Mouse (Mus musculus) lung, adult 2 months (tissue): ENCODE results near the gene Baz2b. TPM values are rescaled to one million over a fixed set of nuclear protein-coding genes. Genes with fewer than 3 reads are reported as not detected.

Source experiments
- DNase-seq: peaks from one replicate; pipeline ENCODE4 v3.0.0; 2022
- H3K4me1 ChIP-seq: fragments of 200-500 bp; 2 replicates; pipeline ENCODE4 v1.6.1; 2011; ENCODE audit warnings: low read length; ENCODE audit not compliant: control insufficient read depth, insufficient read depth
- H3K4me3 ChIP-seq: fragments of 200-500 bp; replicated peaks from 2 replicates; pipeline ENCODE3; 2011; ENCODE audit warnings: low read depth, mild to moderate bottlenecking, control low read depth, low read length; ENCODE audit errors: extremely low read depth
- CTCF ChIP-seq: fragments of 200-500 bp; IDR thresholded peaks from 2 replicates; pipeline ENCODE4 v1.5.1; 2011; ENCODE audit warnings: mild to moderate bottlenecking, low read length, control low read depth; ENCODE audit not compliant: insufficient read depth
- POLR2A ChIP-seq: fragments of 200-500 bp; IDR thresholded peaks from 2 replicates; pipeline ENCODE4 v1.6.1; 2011; ENCODE audit warnings: low read depth, mild to moderate bottlenecking, control low read depth, low read length, borderline replicate concordance; ENCODE audit errors: extremely low read depth
- WGBS: fragments of 180-500 bp; shearing (Covaris S2); methylation state at CpG from one replicate; pipeline ENCODE4 v1.1.7; 2018; 5-methylcytosine and 5-hydroxymethylcytosine counted together
- polyA plus RNA-seq: library from polyadenylated mRNA; depleted of rRNA; stranded (reverse); fragments of >200 nt; gene quantifications from 2 replicates; pipeline ENCODE4 v1.2.3, GENCODE M21; 2012

Baz2b gene
- polyA plus RNA-seq, 1 experiment = 21.9 TPM

DNA sequence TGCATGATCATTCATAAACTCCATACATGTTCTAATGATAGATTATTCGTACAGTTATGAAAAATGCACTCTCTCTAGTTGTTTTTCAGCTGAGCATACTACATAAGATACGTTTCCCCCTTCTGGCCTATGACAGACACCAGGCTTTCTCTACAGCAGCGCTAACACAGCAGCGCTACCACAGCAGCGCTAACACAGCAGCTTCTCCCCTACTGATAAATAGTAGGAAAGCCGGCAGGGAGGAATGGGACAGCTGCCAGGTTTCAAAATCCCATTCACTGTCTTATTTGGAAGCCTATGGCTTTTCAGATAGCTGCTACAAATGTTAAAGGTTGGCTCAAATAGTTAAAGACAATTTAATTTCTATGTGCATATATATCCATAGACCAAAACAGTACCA lies 251.1 kb downstream of the Baz2b start:
- DNase-seq = no peak
- WGBS = 59% methylated on average over 6 of the region's 6 CpGs
- no peaks in the 10 kb centered on the region for H3K4me1 ChIP-seq

DNA sequence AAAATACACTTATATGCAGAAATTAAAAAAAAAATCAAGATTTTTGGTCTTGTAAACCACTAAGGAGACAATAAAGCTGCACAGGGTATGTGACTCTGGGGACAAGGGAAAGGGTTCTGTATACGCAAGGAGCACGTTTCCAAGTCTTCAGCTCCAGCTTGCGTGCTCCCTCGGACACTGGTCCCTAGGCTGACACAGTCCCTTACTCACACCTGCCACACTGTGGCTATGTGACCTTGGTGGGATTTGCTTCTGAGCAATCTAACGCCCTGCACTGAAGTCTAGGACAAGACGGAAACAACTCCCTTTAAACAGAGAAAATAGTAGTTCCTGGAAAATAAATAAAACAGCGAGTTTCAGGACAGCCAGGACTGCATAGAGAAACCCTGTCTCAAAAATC lies 253.7 kb downstream of the Baz2b start:
- 88% methylated on average over 7 of the region's 7 CpGs for WGBS
- DNase-seq = no peak
- no peak for TF ChIP-seq POLR2A
- TF ChIP-seq CTCF = no peak
- H3K4me1 ChIP-seq = no peaks in the 10 kb centered on the region
- H3K4me3 ChIP-seq = no peak overlapping the region

More for the DNA sequence above, 251.1 kb downstream of the Baz2b start:
- no peak for TF ChIP-seq POLR2A
- no peak for TF ChIP-seq CTCF
- no peak overlapping the region for H3K4me3 ChIP-seq

DNA sequence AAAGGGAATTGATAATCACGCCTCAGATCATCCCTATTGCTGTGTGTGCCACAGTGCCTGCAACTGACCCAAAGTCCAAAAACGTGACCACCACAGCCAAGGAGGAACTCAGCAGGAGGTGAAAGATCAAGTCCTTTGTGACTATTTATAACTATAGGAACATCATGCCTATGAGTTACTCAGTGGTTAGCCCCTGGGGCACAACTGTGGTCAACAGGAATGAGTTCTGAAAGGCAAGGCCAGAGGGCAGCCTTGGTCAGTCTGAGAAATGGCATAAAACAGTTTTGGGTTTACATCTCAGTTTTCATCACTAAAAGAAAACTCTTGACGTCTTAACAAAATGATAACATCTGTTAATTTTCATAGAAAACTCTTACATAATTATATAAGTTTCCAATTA lies 254.8 kb downstream of the Baz2b start:
- no peaks in the 10 kb centered on the region for H3K4me1 ChIP-seq
- H3K4me3 ChIP-seq = no peak overlapping the region
- no peak for DNase-seq
- TF ChIP-seq CTCF (no peak), POLR2A (no peak)
- WGBS = 66% methylated on average over 3 of the region's 3 CpGs

DNA sequence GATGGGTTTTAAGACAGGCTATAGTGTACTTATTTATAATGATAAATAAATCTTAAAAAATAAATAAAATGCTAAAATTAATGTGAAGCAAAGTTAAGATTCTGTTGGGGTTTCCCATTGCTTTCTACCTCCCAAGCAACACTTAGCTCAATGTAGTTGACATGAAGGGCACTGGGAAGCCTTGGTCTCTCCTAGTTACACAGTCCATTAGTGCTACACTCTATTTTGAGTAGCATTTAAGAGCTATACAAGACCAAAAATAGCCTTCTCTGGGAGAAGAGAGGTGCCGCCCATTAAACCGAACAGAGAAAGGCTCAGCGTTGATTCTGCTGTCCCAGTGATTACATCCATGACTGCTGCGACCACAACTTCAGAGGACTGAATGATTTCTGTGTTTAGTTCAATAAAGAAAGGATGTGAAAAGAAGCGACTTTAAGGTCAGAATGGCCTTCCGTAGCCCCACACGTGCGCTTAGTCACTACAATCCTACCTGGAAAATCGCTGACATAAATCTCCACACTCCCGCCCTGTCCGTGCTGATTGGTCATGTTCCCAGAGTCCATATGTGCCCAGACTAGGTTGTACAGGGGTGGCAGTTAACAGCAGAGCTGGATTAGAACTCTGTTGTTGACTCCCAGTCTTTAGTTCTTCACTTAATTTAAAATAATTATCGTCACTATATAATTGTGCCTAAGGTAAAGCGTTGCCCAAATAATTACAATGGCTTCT lies 257.2 kb downstream of the Baz2b start:
- no peak overlapping the region for H3K4me3 ChIP-seq
- no peaks in the 10 kb centered on the region for H3K4me1 ChIP-seq
- no peak for TF ChIP-seq CTCF
- TF ChIP-seq POLR2A = no peak
- no peak for DNase-seq
- 89% methylated on average over 13 of the region's 13 CpGs for WGBS

DNA sequence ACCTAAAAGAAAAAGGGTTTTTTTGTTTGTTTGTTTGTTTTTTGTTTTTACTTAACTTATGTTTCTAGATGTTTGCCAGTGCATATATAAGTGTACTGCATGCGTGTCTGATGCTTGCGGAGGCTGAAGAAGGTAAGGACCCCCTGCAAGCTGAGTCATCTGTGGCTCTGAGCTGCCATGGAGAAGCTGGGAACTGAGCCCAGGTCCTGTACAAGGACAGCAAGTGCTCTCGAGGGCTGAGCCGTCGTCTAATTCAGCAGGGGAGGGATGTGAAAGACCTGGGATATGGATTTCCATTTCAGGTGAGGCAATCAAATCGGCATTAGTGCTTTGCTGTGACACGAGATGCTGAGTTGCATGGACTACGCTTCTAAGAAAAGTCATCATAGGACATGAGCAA lies 257.9 kb downstream of the Baz2b start:
- no peak for TF ChIP-seq POLR2A
- TF ChIP-seq CTCF = no peak
- no peak for DNase-seq
- Histone ChIP-seq H3K4me3 (no peak overlapping the region), H3K4me1 (no peaks in the 10 kb centered on the region)
- WGBS = 81% methylated on average over 8 of the region's 8 CpGs

DNA sequence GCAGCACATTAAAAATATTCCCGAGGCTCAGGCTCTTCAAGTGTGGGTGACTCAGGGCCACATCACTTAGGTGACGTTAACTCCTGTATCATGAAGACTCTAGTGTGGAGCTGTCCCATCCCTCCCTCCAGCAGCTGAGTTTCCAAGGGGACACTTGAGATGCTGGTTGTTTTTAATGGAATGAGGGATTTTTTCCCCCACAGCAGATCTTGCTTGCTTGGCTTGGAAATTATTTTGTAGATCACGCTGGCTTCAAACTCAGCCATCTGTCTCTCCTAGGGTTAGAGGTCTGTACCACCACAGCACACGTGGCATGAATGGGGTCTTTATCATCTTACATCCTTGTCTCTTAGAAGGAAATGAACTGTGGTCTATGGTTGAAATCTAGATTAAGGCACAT lies 258.5 kb downstream of the Baz2b start:
- WGBS = 81% methylated on average over 4 of the region's 4 CpGs
- no peak overlapping the region for H3K4me3 ChIP-seq
- no peak for DNase-seq
- no peak for TF ChIP-seq CTCF
- no peak for TF ChIP-seq POLR2A
- no peaks in the 10 kb centered on the region for H3K4me1 ChIP-seq

DNA sequence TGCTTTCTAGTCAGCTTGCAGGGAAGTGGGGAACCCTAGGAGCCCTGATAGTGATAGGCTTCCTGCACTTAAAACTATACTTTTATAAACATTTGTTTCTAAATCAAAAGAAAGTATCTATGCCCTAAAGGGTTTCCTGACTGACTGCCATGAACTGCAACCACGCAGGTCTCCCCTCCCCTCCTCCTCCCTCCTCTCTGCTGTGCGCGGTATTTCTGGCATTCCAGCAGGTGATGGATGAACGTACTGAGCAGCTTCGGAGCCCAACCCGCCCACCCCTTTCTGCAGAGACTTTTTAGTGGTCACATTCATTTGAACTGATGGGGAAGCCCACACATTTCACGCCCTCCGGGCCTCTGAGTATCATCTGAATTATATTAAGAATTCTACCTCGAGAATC lies 273.3 kb downstream of the Baz2b start:
- DNase-seq = no peak
- WGBS = 40% methylated on average over 9 of the region's 9 CpGs
- no peak overlapping the region for H3K4me3 ChIP-seq
- no peaks in the 10 kb centered on the region for H3K4me1 ChIP-seq
- TF ChIP-seq POLR2A (no peak), CTCF (no peak)

DNA sequence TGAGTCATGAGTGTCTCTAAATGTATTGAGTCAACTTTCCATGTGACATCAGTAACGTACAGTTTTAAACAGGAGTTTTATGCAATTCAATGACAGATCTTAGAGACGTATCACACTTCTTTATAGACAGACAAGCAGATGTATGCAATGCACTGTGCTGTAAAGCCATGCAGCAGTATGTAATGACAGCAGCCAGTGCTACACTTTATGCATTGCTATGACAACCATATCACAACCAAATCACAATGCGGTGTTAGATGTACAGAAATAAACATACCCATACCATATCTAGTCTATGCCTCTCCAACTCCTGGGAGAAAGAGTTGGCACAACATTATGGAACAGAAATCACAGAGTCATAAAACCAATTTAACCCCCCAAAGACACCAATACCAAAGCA lies 276.5 kb downstream of the Baz2b start:
- 90% methylated on average over 3 of the region's 3 CpGs for WGBS
- TF ChIP-seq POLR2A = no peak
- no peak for TF ChIP-seq CTCF
- H3K4me1 ChIP-seq = no peaks in the 10 kb centered on the region
- H3K4me3 ChIP-seq = no peak overlapping the region
- no peak for DNase-seq

DNA sequence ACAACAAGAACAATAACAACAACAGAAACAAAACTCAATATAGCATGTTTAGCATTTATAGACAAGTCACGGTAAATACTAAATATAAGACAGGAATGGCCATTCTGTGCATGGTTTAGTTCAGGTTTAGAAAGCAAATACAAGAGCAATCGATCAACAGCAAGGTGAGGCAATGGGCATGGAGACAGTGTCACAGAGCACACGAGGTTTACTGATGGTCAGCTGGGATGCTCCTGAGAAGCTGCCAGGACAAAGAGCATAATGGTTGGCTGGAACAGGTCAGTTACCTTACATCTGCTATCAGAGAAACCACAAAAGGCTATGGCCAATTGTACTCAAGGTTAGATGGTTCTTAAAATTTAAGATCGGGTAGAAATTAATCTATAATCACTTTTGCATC lies 277.4 kb downstream of the Baz2b start:
- no peak for TF ChIP-seq CTCF
- no peak for TF ChIP-seq POLR2A
- H3K4me1 ChIP-seq = no peaks in the 10 kb centered on the region
- 91% methylated on average over 4 of the region's 4 CpGs for WGBS

DNA sequence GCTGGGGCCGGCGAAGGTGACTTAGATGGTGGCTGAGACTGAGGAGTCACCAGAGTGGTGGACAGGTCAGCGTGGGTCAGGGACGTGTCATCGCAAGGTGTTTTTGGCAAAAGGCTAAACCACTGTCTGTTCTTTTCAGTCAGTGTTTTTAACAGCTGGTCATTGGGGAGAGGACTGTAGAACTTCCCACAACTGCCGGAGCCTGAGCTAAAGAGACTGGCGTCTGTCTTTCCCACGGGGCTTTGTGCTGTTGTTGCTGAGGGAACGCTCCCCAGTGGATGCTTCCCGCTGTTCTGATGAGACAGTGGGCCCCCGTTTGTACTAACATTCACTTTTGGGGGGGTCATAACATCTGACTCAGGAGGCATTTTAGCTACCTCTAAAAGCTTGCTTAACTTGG lies 296.0 kb downstream of the Baz2b start:
- 91% methylated on average over 11 of the region's 11 CpGs for WGBS
- DNase-seq = no peak
- Histone ChIP-seq H3K4me1 (no peaks in the 10 kb centered on the region), H3K4me3 (no peak overlapping the region)
- TF ChIP-seq CTCF (no peak), POLR2A (no peak)

More for the DNA sequence above, 277.4 kb downstream of the Baz2b start:
- no peak for DNase-seq
- H3K4me3 ChIP-seq = no peak overlapping the region
